Mouse (Mus musculus): ENCODE results near the gene Susd1.

DNA sequence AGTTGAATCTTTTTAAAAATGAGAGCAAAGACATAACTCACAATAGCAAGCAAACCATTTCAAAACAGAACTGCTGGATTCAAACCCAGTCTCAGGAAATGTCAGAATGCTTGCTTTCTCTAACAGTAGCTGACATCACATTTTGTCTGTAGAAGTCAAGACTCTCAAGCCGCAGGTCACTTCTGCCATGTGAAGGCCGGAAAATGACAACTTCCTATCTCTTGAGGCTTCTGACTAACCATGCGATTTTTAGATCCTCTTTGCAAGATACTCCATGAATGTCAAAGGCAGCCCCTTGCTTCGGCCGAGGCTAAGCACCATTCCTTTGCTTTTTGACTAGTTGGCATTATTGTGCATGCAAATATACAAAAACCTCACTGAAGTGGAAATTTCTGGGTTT, 172.8 kb downstream of the Susd1 start:
- TF ChIP-seq CTCF (conservative IDR thresholded peaks at IDR 0.05; ENCODE audit: low read length) (no peak), POU5F1 (IDR thresholded peaks at IDR 0.05; ENCODE audit: borderline replicate concordance, low read length) (no peak), NANOG (IDR thresholded peaks at IDR 0.05; ENCODE audit: borderline replicate concordance, low read length) (no peak)
